Mouse (Mus musculus) heart, postnatal 0 days (tissue): ENCODE results near the gene Cacna1c.

Experiments
- CTCF ChIP-seq: IDR thresholded peaks from 2 replicates; pipeline ENCODE4 v1.5.1; 2016; ENCODE audit warnings: antibody characterized with exemption, control low read depth, low read depth
- EP300 ChIP-seq: IDR thresholded peaks from 2 replicates; pipeline ENCODE4 v1.6.1; 2016; ENCODE audit warnings: antibody characterized with exemption, low read depth

- TF ChIP-seq CTCF (no peak), EP300 (no peak)
Measured at GRCm38 (mm10) chr6:118845180-118845579, 351.0 kb downstream of the Cacna1c start.
